Mouse (Mus musculus) erythroid progenitor cell, adult 5-6 weeks (primary cell): ENCODE results near the gene Olfr90. TPM values are rescaled to one million over a fixed set of nuclear protein-coding genes. Genes with fewer than 3 reads are reported as not detected.

ENCODE experiments used
- ATAC-seq: replicated peaks from 2 replicates; pipeline ENCODE4 v1.8.0; 2016; ENCODE audit warnings: moderate number of reproducible peaks, mild to moderate bottlenecking, moderate TSS enrichment, inconsistent platforms; ENCODE audit not compliant: poor library complexity, low FRiP score, severe bottlenecking
- total RNA-seq, 2 experiments: library from RNA; stranded (forward) in 1 of 2; stranded (reverse) in 1 of 2; fragments of 150-400 nt in 1 of 2; fragments of 186-747, 209-891 nt in 1 of 2; gene quantifications; 2 replicates each; pipeline versions ENCODE4 v1.2.3 to v1.2.4; 2015 to 2017; ENCODE audit warnings: low replicate concordance in 2 of 2

Gene Olfr90
- total RNA-seq, 2 experiments from 2014 or later, result not detected

GRCm38 (mm10) chr17:37063063-37063462, 25.2 kb downstream of the Olfr90 start:
- ATAC-seq, result no peak

- ATAC-seq, result no peak
These were observed 26.1 kb downstream of the Olfr90 start for GRCm38 (mm10) chr17:37062101-37062641.

- ATAC-seq, result no peak
These were observed 26.9 kb downstream of the Olfr90 start for GRCm38 (mm10) chr17:37061435-37061834.

- no peak for ATAC-seq
These were observed 31.3 kb downstream of the Olfr90 start for GRCm38 (mm10) chr17:37056957-37057356.

GRCm38 (mm10) chr17:37051745-37052144, 36.6 kb downstream of the Olfr90 start:
- no peak for ATAC-seq

GRCm38 (mm10) chr17:37050876-37051275, 37.4 kb downstream of the Olfr90 start:
- no peak for ATAC-seq

GRCm38 (mm10) chr17:37050399-37050798, 37.9 kb downstream of the Olfr90 start:
- no peak for ATAC-seq

- no peak for ATAC-seq
These were observed 38.6 kb downstream of the Olfr90 start for GRCm38 (mm10) chr17:37049570-37050310.

- ATAC-seq, result no peak
These were observed 39.9 kb downstream of the Olfr90 start for GRCm38 (mm10) chr17:37048383-37048782.

- no peak for ATAC-seq
These were observed 40.3 kb downstream of the Olfr90 start for GRCm38 (mm10) chr17:37047981-37048380.

- no peak for ATAC-seq
These were observed 40.8 kb downstream of the Olfr90 start for GRCm38 (mm10) chr17:37047332-37047976.

GRCm38 (mm10) chr17:37046312-37047112, 41.8 kb downstream of the Olfr90 start:
- ATAC-seq, result no peak

GRCm38 (mm10) chr17:37045611-37046311, 42.5 kb downstream of the Olfr90 start, which contains the start of gene Gabbr1:
Gabbr1 (plus strand) TSS chr17:37045966.
- no peak for ATAC-seq

- ATAC-seq, result no peak
These were observed 43.6 kb downstream of the Olfr90 start for GRCm38 (mm10) chr17:37044651-37045244.

GRCm38 (mm10) chr17:37039127-37039894, 49.0 kb downstream of the Olfr90 start:
- ATAC-seq, result no peak
